Mouse (Mus musculus): ENCODE results near the gene Rasal1. TPM values are rescaled to one million over a fixed set of nuclear protein-coding genes. Genes with fewer than 3 reads are reported as not detected.
A peak's percentile ranks its signal among the peaks of the same experiment; 100 is the strongest.

Gene Rasal1
- polyA plus RNA-seq, 1 experiment = 0.79 TPM

- 3% methylated on average over 21 of the region's 21 CpGs for WGBS
- DNase-seq (ENCODE audit: low read depth, low spot score) = no peak
Measured at GRCm38 (mm10) chr5:120649374-120649933, 842 bp downstream of the Rasal1 start.

- DNase-seq (ENCODE audit: low read depth, low spot score) = no peak
- 24% methylated on average over 13 of the region's 13 CpGs for WGBS
Measured at GRCm38 (mm10) chr5:120649938-120650337, 1.3 kb downstream of the Rasal1 start.

- DNase-seq (ENCODE audit: low read depth, low spot score) = no peak
- 49% methylated on average over 5 of the region's 5 CpGs for WGBS
Measured at GRCm38 (mm10) chr5:120651230-120651629, 2.6 kb downstream of the Rasal1 start.

GRCm38 (mm10) chr5:120652915-120653701 is 4.5 kb downstream of the Rasal1 start:
- DNase-seq (ENCODE audit: low read depth, low spot score) = no peak
- 78% methylated on average over 28 of the region's 28 CpGs for WGBS

GRCm38 (mm10) chr5:120653873-120654272 is 5.3 kb downstream of the Rasal1 start:
- WGBS = 90% methylated on average over 2 of the region's 2 CpGs
- DNase-seq (ENCODE audit: low read depth, low spot score) = no peak

- DNase-seq (ENCODE audit: low read depth, low spot score) = no peak
- WGBS = 68% methylated on average over 12 of the region's 12 CpGs
Measured at GRCm38 (mm10) chr5:120656281-120656751, 7.7 kb downstream of the Rasal1 start.

GRCm38 (mm10) chr5:120660816-120661215 is 12.2 kb downstream of the Rasal1 start:
- DNase-seq (ENCODE audit: low read depth, low spot score) = no peak
- 56% methylated on average over 5 of the region's 5 CpGs for WGBS

GRCm38 (mm10) chr5:120664888-120665287 is 16.3 kb downstream of the Rasal1 start:
- DNase-seq (ENCODE audit: low read depth, low spot score) = no peak
- 40% methylated on average over 2 of the region's 2 CpGs for WGBS

GRCm38 (mm10) chr5:120668761-120669160 is 20.1 kb downstream of the Rasal1 start:
- whole genome bisulfite sequencing = 66% methylated on average over 7 of the region's 7 CpGs
- DNase-seq (ENCODE audit: low read depth, low spot score) = no peak

- no peak for DNase-seq (ENCODE audit: low read depth, low spot score)
- WGBS = 79% methylated on average over 7 of the region's 7 CpGs
Measured at GRCm38 (mm10) chr5:120670132-120670531, 21.5 kb downstream of the Rasal1 start.

GRCm38 (mm10) chr5:120671865-120672264 is 23.3 kb downstream of the Rasal1 start:
- WGBS = 84% methylated on average over 3 of the region's 3 CpGs
- DNase-seq (ENCODE audit: low read depth, low spot score) = no peak

- WGBS = 5% methylated on average over 12 of the region's 12 CpGs
Measured at GRCm38 (mm10) chr5:120673626-120674025, 25.0 kb downstream of the Rasal1 start.

GRCm38 (mm10) chr5:120674229-120675145 is 25.9 kb downstream of the Rasal1 start:
- no peak for DNase-seq (ENCODE audit: low read depth, low spot score)
- WGBS = 22% methylated on average over 21 of the region's 21 CpGs

More at GRCm38 (mm10) chr5:120673626-120674025, 25.0 kb downstream of the Rasal1 start:
- peak; percentile 32 for DNase-seq (ENCODE audit: low read depth, low spot score)

- no peak for DNase-seq (ENCODE audit: low read depth, low spot score)
- WGBS = 21% methylated on average over 2 of the region's 2 CpGs
Measured at GRCm38 (mm10) chr5:120677516-120677915, 28.9 kb downstream of the Rasal1 start.

GRCm38 (mm10) chr5:120679676-120680555 is 31.3 kb downstream of the Rasal1 start:
- 4% methylated on average over 24 of the region's 24 CpGs for WGBS
- no peak for DNase-seq (ENCODE audit: low read depth, low spot score)

GRCm38 (mm10) chr5:120680918-120681317 is 32.3 kb downstream of the Rasal1 start:
- WGBS = 90% methylated on average over 18 of the region's 18 CpGs
- DNase-seq (ENCODE audit: low read depth, low spot score) = no peak

- 16% methylated on average over 24 of the region's 24 CpGs for WGBS
- no peak for DNase-seq (ENCODE audit: low read depth, low spot score)
Measured at GRCm38 (mm10) chr5:120682982-120683771, 34.6 kb downstream of the Rasal1 start.

- 74% methylated on average over 8 of the region's 8 CpGs for WGBS
- no peak for DNase-seq (ENCODE audit: low read depth, low spot score)
Measured at GRCm38 (mm10) chr5:120685678-120686077, 37.1 kb downstream of the Rasal1 start.
